Mouse (Mus musculus): ENCODE measurements around the gene Slx. TPM values are rescaled to one million over a fixed set of nuclear protein-coding genes. Genes with fewer than 3 reads are reported as not detected.

Gene Slx
- polyA plus RNA-seq (2014; fragmentation: Illumina TruSeq; extraction: RNeasy Lipid Tissue Mini Kit (QIAGEN cat#74804); ENCODE audit: low read depth, low replicate concordance) = not detected

DNA sequence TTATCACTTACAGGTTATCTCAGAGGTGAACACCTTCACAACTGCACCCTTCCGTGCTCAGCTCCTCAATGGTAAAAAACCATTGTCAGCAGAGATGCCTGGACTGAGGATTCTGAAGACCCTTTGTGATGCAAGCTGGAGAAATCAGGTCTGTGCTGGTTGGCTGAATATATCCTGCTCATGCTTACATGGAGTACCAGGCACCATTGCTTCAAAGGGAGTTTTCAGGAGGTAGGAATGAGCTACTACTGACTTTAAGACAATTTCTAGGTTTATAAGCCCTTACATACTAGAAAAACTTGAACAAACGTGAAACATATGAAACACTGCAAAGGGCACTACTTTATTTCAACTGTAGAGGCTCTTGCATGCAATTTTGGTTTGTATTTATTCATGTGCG is at the start of gene Slx:
Gene Slx (minus strand): TSS at position 101 of the 400 bp plus-strand sequence.

Other genes with a start within 250 kb of the Slx start
- gene Gm2030, start 235.5 kb downstream of the Slx start, polyA plus RNA-seq (2014; fragmentation: Illumina TruSeq; extraction: RNeasy Lipid Tissue Mini Kit (QIAGEN cat#74804); ENCODE audit: low read depth, low replicate concordance) = not detected
- gene Gm14525, start 157.1 kb upstream of the Slx start, polyA plus RNA-seq (2014; fragmentation: Illumina TruSeq; extraction: RNeasy Lipid Tissue Mini Kit (QIAGEN cat#74804); ENCODE audit: low read depth, low replicate concordance) = not detected

Measured in adrenal gland, adult 10 weeks (tissue).